Mouse (Mus musculus) embryonic facial prominence, embryonic 11.5 days (tissue): ENCODE measurements around the gene Zfp692. TPM values are rescaled to one million over a fixed set of nuclear protein-coding genes. Genes with fewer than 3 reads are reported as not detected.

Source experiments
- ATAC-seq: fragments of 200-750 bp; cut with Nextera tagmentation; replicated peaks from 2 replicates; pipeline ENCODE4 v1.8.0; 2017; ENCODE audit warnings: low read depth; ENCODE audit not compliant: insufficient number of reproducible peaks, low FRiP score, low TSS enrichment
- DNase-seq: peaks from one replicate; pipeline ENCODE4 v3.0.0-alpha.2; 2015; ENCODE audit warnings: low spot score
- H3K27ac ChIP-seq: fragments of 300-500 bp; sonication (generic); replicated peaks from 2 replicates; pipeline ENCODE4 v1.5.1; 2014; ENCODE audit warnings: mild to moderate bottlenecking, low read depth, low read length, control low read depth
- H3K27me3 ChIP-seq: fragments of 300-500 bp; sonication (generic); 2 replicates; pipeline ENCODE4 v1.6.1; 2014; ENCODE audit warnings: mild to moderate bottlenecking, low read length, moderate library complexity, mixed read lengths; ENCODE audit not compliant: control insufficient read depth, insufficient read depth
- H3K36me3 ChIP-seq: fragments of 300-500 bp; sonication (generic); replicated peaks from 2 replicates; pipeline ENCODE4 v1.6.1; 2014; ENCODE audit warnings: low read depth, mild to moderate bottlenecking, low read length, moderate library complexity, mixed read lengths; ENCODE audit not compliant: control insufficient read depth, insufficient read depth
- H3K4me1 ChIP-seq: fragments of 300-500 bp; sonication (generic); 2 replicates; pipeline ENCODE4 v1.6.1; 2014; ENCODE audit warnings: low read length, mixed read lengths; ENCODE audit not compliant: control insufficient read depth, insufficient read depth
- H3K4me2 ChIP-seq: fragments of 300-500 bp; sonication (generic); 2 replicates; pipeline ENCODE4 v1.6.1; 2014; ENCODE audit warnings: low read depth, mild to moderate bottlenecking, control low read depth, low read length, moderate library complexity
- H3K4me3 ChIP-seq: fragments of 300-500 bp; sonication (generic); 2 replicates; pipeline ENCODE4 v1.5.1; 2014; ENCODE audit warnings: low read depth, low read length, control low read depth
- H3K9ac ChIP-seq: fragments of 300-500 bp; sonication (generic); replicated peaks from 2 replicates; pipeline ENCODE4 v1.6.1; 2014; ENCODE audit warnings: mild to moderate bottlenecking, control low read depth, low read length
- H3K9me3 ChIP-seq: fragments of 300-500 bp; sonication (generic); replicated peaks from 2 replicates; pipeline ENCODE4 v1.6.1; 2016; ENCODE audit warnings: mild to moderate bottlenecking, low read length, inconsistent platforms, mixed read lengths; ENCODE audit not compliant: control insufficient read depth
- WGBS: fragments of 180-500 bp; shearing (Covaris S2); extraction: QIAGEN DNeasy Blood & Tissue Kit; methylation state at CpG from one replicate; pipeline ENCODE4 v1.1.7; 2014; 5-methylcytosine and 5-hydroxymethylcytosine counted together
- polyA plus RNA-seq: library from polyadenylated mRNA; unstranded; fragments of >200 nt; fragmentation: Nextera tagmentation; extraction: Ambion mirVana; gene quantifications from 2 replicates; pipeline ENCODE4 v1.2.1, GENCODE M21; 2014

Gene Zfp692
- 10.9 TPM in 2 replicates for polyA plus RNA-seq

- ATAC-seq (peak; percentile 54), DNase-seq (peak; percentile 97)
- Histone ChIP-seq H3K4me1 (no peaks in the 10 kb centered on the region), H3K27ac (peak within 1 kb of the TSS; percentile 47; the same call in 1 of the 2 replicates), H3K27me3 (no peaks in the 10 kb centered on the region), H3K9me3 (no peaks in the 10 kb centered on the region), H3K4me2 (peak within 1 kb of the TSS; percentile 92), H3K4me3 (peak within 1 kb of the TSS; percentile 53), H3K36me3 (no peaks in the 10 kb centered on the region), H3K9ac (peak within 1 kb of the TSS; percentile 77)
- WGBS: 0% methylated on average over 34 of the region's 34 CpGs
These were observed at the start of gene Zfp692 for GRCm38 (mm10) chr11:58306860-58307308. Gene Zfp692 (plus strand): TSS chr11:58307069.

GRCm38 (mm10) chr11:58257816-58258215, 49.1 kb upstream of the Zfp692 start:
- H3K9ac ChIP-seq: no peak overlapping the region
- no peak overlapping the region for H3K27ac ChIP-seq
- WGBS: 86% methylated on average over 5 of the region's 5 CpGs
- DNase-seq: no peak
- ATAC-seq: no peak
- no peak overlapping the region for H3K4me2 ChIP-seq
- no peaks in the 10 kb centered on the region for H3K4me1 ChIP-seq
- no peak overlapping the region for H3K4me3 ChIP-seq
- no peaks in the 10 kb centered on the region for H3K36me3 ChIP-seq
- no peaks in the 10 kb centered on the region for H3K27me3 ChIP-seq
- no peaks in the 10 kb centered on the region for H3K9me3 ChIP-seq

DNA sequence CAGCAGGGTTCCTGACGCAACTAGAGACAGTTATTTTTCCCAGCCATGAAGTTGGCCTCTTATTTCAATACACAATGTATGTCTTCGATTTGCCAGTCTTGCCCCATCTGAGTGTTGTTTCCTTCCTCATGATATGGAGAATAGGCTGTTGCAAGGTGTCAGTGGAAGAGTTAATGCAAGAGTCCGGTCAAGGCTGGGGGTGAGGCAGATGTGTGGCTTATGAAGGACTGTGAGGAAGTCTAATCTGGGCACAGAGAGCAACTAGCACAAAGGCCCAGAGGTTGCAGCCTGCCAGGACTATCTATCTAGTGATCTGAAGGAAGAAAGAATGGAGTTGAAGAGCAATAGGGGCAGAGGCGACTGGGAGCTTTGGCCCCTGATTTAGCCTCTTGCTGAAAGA, 46.7 kb upstream of the Zfp692 start:
- DNase-seq (no peak), ATAC-seq (no peak)
- H3K27ac ChIP-seq: no peak overlapping the region
- no peaks in the 10 kb centered on the region for H3K4me1 ChIP-seq
- 85% methylated on average over 4 of the region's 4 CpGs for WGBS
- H3K9me3 ChIP-seq: no peaks in the 10 kb centered on the region
- H3K9ac ChIP-seq: no peak overlapping the region
- H3K4me3 ChIP-seq: no peak overlapping the region
- no peaks in the 10 kb centered on the region for H3K36me3 ChIP-seq
- no peak overlapping the region for H3K4me2 ChIP-seq
- H3K27me3 ChIP-seq: no peaks in the 10 kb centered on the region

DNA sequence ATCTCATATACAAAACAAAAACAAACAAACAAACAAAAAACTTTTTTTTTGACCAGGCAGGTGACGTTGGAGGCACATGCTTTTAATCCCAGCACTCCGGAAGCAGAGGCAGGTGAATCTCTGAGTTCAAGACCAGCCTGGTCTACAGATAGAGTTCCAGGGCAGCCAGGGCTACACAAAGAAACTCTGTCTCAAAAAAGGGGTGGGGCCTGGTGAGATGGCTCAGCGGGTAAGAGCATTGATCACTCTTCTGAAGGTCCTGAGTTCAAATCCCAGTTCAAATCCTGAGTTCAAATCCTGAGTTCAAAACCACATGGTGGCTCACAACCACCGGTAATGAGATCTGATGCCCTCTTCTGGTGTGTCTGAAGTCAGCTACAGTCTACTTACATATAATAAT, 45.0 kb upstream of the Zfp692 start:
- ATAC-seq: no peak
- DNase-seq: no peak
- Histone ChIP-seq H3K9ac (no peak overlapping the region), H3K27ac (no peak overlapping the region), H3K36me3 (no peaks in the 10 kb centered on the region), H3K4me2 (no peak overlapping the region), H3K27me3 (no peaks in the 10 kb centered on the region), H3K4me3 (no peak overlapping the region), H3K9me3 (no peaks in the 10 kb centered on the region), H3K4me1 (no peaks in the 10 kb centered on the region)
- WGBS: 85% methylated on average over 4 of the region's 4 CpGs

DNA sequence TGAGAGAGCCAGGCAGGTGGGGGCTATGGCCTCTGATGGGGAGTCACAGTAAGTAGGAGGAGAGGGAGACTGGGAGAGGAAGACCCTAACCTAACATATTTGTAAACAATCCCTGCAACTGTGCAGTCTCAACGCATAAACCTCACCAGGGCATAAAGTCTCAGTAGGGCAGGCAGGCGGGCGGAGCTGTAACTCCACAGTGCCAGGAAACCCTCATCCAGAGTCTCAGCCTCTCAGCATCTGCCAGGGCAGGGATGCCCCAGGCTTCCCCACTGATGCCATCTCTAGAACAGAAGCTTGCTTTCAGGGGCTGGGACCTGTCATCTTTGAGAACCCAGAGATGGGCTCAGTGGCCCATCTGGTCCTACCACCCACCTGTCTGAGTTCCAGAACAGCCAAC, 44.5 kb upstream of the Zfp692 start:
- 88% methylated on average over 3 of the region's 3 CpGs for WGBS
- Histone ChIP-seq H3K4me1 (no peaks in the 10 kb centered on the region), H3K27ac (no peak overlapping the region), H3K9ac (no peak overlapping the region), H3K9me3 (no peaks in the 10 kb centered on the region), H3K4me2 (no peak overlapping the region), H3K27me3 (no peaks in the 10 kb centered on the region), H3K36me3 (no peaks in the 10 kb centered on the region), H3K4me3 (no peak overlapping the region)
- DNase-seq (no peak), ATAC-seq (no peak)

GRCm38 (mm10) chr11:58263516-58263915, 43.4 kb upstream of the Zfp692 start:
- Histone ChIP-seq H3K9me3 (no peaks in the 10 kb centered on the region), H3K4me3 (no peak overlapping the region), H3K27ac (no peak overlapping the region), H3K9ac (no peak overlapping the region), H3K27me3 (no peaks in the 10 kb centered on the region), H3K36me3 (no peaks in the 10 kb centered on the region), H3K4me2 (no peak overlapping the region), H3K4me1 (no peaks in the 10 kb centered on the region)
- 60% methylated on average over 2 of the region's 2 CpGs for WGBS
- no peak for DNase-seq
- ATAC-seq: no peak

DNA sequence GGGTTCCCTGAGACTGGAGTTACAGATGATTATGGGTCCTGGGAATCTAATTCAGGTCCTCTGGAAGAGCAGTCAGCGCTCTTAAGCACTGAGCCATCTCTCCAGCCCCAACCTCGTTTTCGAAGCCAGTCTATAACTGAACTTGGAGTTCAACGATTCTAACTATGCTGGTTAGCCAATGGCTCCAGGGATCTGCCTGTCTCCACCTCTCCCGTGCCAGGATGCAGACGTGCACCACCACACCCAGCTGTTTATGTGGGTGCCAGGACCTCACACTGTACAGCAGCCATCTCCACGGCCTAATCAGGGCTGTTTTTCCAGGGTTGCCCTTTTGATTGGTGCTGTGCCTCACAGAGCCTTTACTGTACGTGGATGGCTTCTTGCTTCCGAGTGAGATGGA, 42.3 kb upstream of the Zfp692 start:
- no peak overlapping the region for H3K4me3 ChIP-seq
- no peak for ATAC-seq
- no peak overlapping the region for H3K9ac ChIP-seq
- no peaks in the 10 kb centered on the region for H3K4me1 ChIP-seq
- WGBS: 86% methylated on average over 9 of the region's 9 CpGs
- no peak overlapping the region for H3K4me2 ChIP-seq
- DNase-seq: no peak
- no peak overlapping the region for H3K27ac ChIP-seq
- H3K9me3 ChIP-seq: no peaks in the 10 kb centered on the region
- no peaks in the 10 kb centered on the region for H3K27me3 ChIP-seq
- no peaks in the 10 kb centered on the region for H3K36me3 ChIP-seq

DNA sequence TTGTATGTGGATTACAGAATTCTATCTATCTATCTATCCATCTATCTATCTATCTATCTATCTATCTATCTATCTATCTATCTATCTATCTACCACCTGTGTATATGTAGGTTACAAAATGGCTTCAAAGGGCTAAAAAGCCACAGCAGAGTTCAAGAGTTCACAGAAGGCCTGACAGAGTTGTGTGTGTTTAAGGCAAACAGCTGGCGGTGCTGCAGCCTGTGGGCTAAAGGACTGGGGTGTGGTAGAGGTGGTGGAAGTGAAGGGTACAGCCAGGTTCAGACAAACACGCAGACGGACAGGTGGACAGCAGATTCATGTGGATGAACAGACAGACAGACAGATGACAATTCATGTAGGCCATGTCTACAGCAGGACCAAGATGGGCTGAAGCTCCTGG, 38.6 kb upstream of the Zfp692 start:
- DNase-seq: no peak
- no peak overlapping the region for H3K27ac ChIP-seq
- no peak overlapping the region for H3K4me2 ChIP-seq
- H3K4me3 ChIP-seq: no peak overlapping the region
- no peaks in the 10 kb centered on the region for H3K36me3 ChIP-seq
- ATAC-seq: no peak
- H3K27me3 ChIP-seq: no peaks in the 10 kb centered on the region
- H3K4me1 ChIP-seq: no peaks in the 10 kb centered on the region
- no peak overlapping the region for H3K9ac ChIP-seq
- H3K9me3 ChIP-seq: no peaks in the 10 kb centered on the region
- 84% methylated on average over 3 of the region's 3 CpGs for WGBS
